Comparison of ENCODE assay signal across 9 mouse cellular contexts in the genomic region with DNA sequence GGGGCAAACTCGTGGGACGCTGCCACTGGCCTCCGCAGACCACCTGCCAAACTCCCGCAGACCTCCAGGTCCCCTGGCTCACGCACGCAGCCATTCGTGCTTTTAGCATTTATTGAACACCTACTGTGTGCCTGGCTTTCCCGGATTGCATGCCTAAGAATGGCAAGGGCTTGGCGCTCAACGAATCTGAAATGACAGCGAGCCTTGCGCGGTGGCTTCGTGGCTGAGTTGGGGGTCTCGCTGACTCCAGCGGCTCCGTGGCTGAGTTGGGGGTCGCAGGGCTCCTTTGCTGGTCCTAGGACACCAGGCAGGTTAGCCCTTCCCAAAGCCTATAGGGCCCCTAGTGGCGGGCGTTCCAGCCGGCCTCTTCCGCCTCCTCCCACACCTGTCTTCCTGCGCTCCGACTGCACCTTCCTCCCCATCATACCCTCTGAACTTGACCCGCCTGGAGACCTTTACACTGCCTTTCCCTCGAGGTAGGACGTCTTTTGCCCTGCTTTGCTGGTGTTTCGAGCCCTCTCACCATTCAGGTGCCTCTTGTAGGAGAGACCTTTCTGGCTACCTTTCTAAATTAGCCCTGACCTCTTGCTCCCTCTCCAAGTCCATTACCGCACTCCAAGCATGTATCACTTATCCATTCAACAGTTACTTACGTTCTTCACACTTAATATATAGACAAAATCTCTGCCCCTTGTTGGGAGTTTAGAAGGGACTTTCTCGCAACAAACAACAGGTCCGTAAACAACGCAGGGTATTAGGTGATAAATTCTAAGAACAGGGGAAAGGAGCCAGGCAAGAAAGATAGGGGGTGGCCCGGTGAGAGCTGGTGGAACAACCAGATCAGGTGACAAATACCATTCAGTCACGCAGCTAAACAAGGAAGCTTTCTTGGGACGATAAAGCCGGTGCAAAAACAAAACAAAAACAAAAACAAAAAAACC. TPM values are rescaled to one million over a fixed set of nuclear protein-coding genes. Genes with fewer than 3 reads are reported as not detected.
A peak's percentile ranks its signal among the peaks of the same experiment; 100 is the strongest.
DNase-seq lines count a peak whose midpoint lies in the region; ATAC-seq and TF ChIP-seq lines count a peak whose summit lies in the region.
"Had no signal": no experiment of that assay in that cellular context is flagged by ENCODE, and none has a peak within 500 bp of the region (broad histone marks: within the 10 kb centered on the region; RNA-seq: fewer than 3 reads in every experiment).

No protein-coding gene starts in this region.

- peak overlapping the region; percentile 93 for H3K4me3 ChIP-seq in E14TG2a.4 (replicated peaks; ENCODE audit: low read length)
- H3K4me3 ChIP-seq in embryonic facial prominence, embryonic 13.5 days = peak overlapping the region; percentile 82
- H3K4me3 ChIP-seq in hindbrain, embryonic 15.5 days = peak overlapping the region; percentile 84
- H3K4me3 ChIP-seq in midbrain, embryonic 14.5 days (replicated peaks; ENCODE audit: low read depth, low read length) = peak overlapping the region; percentile 71

- no peak; the same call in 1 of the 2 replicates for TF ChIP-seq CTCF in E14TG2a.4 (conservative IDR thresholded peaks at IDR 0.05; ENCODE audit: low read length)

- under 1% methylated on average over 37 of the region's 37 CpGs for WGBS in embryonic facial prominence, embryonic 13.5 days
- WGBS in hindbrain, embryonic 15.5 days = under 1% methylated on average over 37 of the region's 37 CpGs
- under 1% methylated on average over 37 of the region's 37 CpGs for WGBS in midbrain, embryonic 14.5 days

- peaks cover 17% of the 10 kb centered on the region for H3K36me3 ChIP-seq in E14TG2a.4 (ENCODE audit: insufficient read depth, low read length)
- no peaks in the 10 kb centered on the region for H3K36me3 ChIP-seq in embryonic facial prominence, embryonic 13.5 days
- no peaks in the 10 kb centered on the region for H3K36me3 ChIP-seq in hindbrain, embryonic 15.5 days
- no peaks in the 10 kb centered on the region for H3K36me3 ChIP-seq in midbrain, embryonic 14.5 days (ENCODE audit: control insufficient read depth, insufficient read depth, low read length)
- H3K36me3 ChIP-seq: G1E had no signal

- peak overlapping the region; percentile 93 for H3K4me2 ChIP-seq in embryonic facial prominence, embryonic 13.5 days
- peak overlapping the region; percentile 94 for H3K4me2 ChIP-seq in hindbrain, embryonic 15.5 days
- peak overlapping the region; percentile 91 for H3K4me2 ChIP-seq in midbrain, embryonic 14.5 days (ENCODE audit: low read length)

- no peak for ATAC-seq in embryonic facial prominence, embryonic 13.5 days (ENCODE audit: insufficient number of reproducible peaks, insufficient read depth, low FRiP score, low TSS enrichment, low read depth)
- no peak for ATAC-seq in hindbrain, embryonic 15.5 days (ENCODE audit: low FRiP score, low read depth)
- no peak for ATAC-seq in midbrain, embryonic 14.5 days (ENCODE audit: low FRiP score, low TSS enrichment)

- peaks cover 8% of the 10 kb centered on the region; the same call in 1 of the 2 replicates for H3K27me3 ChIP-seq in E14TG2a.4 (ENCODE audit: insufficient read depth, low read length)
- peaks cover 37% of the 10 kb centered on the region for H3K27me3 ChIP-seq in embryonic facial prominence, embryonic 13.5 days
- 0 out of 2 replicates have a peak, but pooled peaks cover 3% of the 10 kb centered on the region for H3K27me3 ChIP-seq in hindbrain, embryonic 15.5 days
- peaks cover 30% of the 10 kb centered on the region for H3K27me3 ChIP-seq in midbrain, embryonic 14.5 days (ENCODE audit: control insufficient read depth, insufficient read depth, low read length)

- H3K4me1 ChIP-seq in E14TG2a.4 (replicated peaks; ENCODE audit: low read depth, low read length) = peaks cover 72% of the 10 kb centered on the region
- H3K4me1 ChIP-seq in embryonic facial prominence, embryonic 13.5 days = peaks cover 38% of the 10 kb centered on the region
- peaks cover 39% of the 10 kb centered on the region for H3K4me1 ChIP-seq in hindbrain, embryonic 15.5 days (replicated peaks)
- H3K4me1 ChIP-seq in midbrain, embryonic 14.5 days (ENCODE audit: control insufficient read depth, insufficient read depth, low read length) = peaks cover 21% of the 10 kb centered on the region

- peak overlapping the region; percentile 81 for H3K9ac ChIP-seq in embryonic facial prominence, embryonic 13.5 days
- H3K9ac ChIP-seq in hindbrain, embryonic 15.5 days = peak overlapping the region; percentile 74
- H3K9ac ChIP-seq in midbrain, embryonic 14.5 days (replicated peaks; ENCODE audit: low read length) = peak overlapping the region; percentile 71

- peak overlapping the region; percentile 33; the same call in 1 of the 2 replicates for H3K27ac ChIP-seq in embryonic facial prominence, embryonic 13.5 days
- peak overlapping the region; percentile 51; the same call in 1 of the 2 replicates for H3K27ac ChIP-seq in hindbrain, embryonic 15.5 days (replicated peaks)
- no peak overlapping the region for H3K27ac ChIP-seq in midbrain, embryonic 14.5 days (replicated peaks; ENCODE audit: low read depth, low read length)

- DNase-seq in cerebellum, adult 11-12 months = peak; percentile 81
- DNase-seq in cerebellum, postnatal 4 days (ENCODE audit: low spot score in 2 of 2) = no peak
- peak; percentile 11 for DNase-seq in liver
- DNase-seq in midbrain, embryonic 14.5 days = no peak
- peak; percentile 71 for DNase-seq in yolk sac, embryonic 10.5 days (ENCODE audit: low spot score)

- H3K9me3 ChIP-seq in E14TG2a.4 (ENCODE audit: low read length) = no peaks in the 10 kb centered on the region
- no peaks in the 10 kb centered on the region for H3K9me3 ChIP-seq in embryonic facial prominence, embryonic 13.5 days
- no peaks in the 10 kb centered on the region for H3K9me3 ChIP-seq in hindbrain, embryonic 15.5 days
- no peaks in the 10 kb centered on the region for H3K9me3 ChIP-seq in midbrain, embryonic 14.5 days (ENCODE audit: control insufficient read depth, low read length)

RNA-seq across cellular contexts. Expression of gene Ptpn3, which starts 0.9 kb away (rescaled TPM):
- 4.9 TPM in 2 replicates for polyA plus RNA-seq in embryonic facial prominence, embryonic 13.5 days (2015; fragmentation: Nextera tagmentation; extraction: Ambion mirVana)
- 3.7 and 4.0 TPM in 2 replicates for polyA plus RNA-seq in hindbrain, embryonic 15.5 days (2015; fragmentation: Nextera tagmentation; extraction: Ambion mirVana)
- 3.1 and 3.8 TPM in 2 replicates for polyA plus RNA-seq in midbrain, embryonic 14.5 days (2014; fragmentation: Nextera tagmentation; extraction: Ambion mirVana)
- polyA plus RNA-seq: G1E had no signal

Comparison
In these comparisons a context has a peak if more than half of its experiments do, and no peak if none do; other contexts are left out.
1. DNase-seq: peak in cerebellum, adult 11-12 months (single experiment), liver (single experiment) and yolk sac, embryonic 10.5 days (single experiment); none in cerebellum, postnatal 4 days (0 of 2) and midbrain, embryonic 14.5 days (single experiment).
2. Peak in every context shown above with its lines, with median percentiles within 50 percentile points of each other: H3K4me3 ChIP-seq, H3K4me2 ChIP-seq and H3K9ac ChIP-seq.